Comparison of ENCODE assay signal across 8 mouse cellular contexts in genomic region chr9:107904726-107905125, GRCm38 (mm10). TPM values are rescaled to one million over a fixed set of nuclear protein-coding genes. Genes with fewer than 3 reads are reported as not detected.
DNase-seq lines count a peak whose midpoint lies in the region; ATAC-seq and TF ChIP-seq lines count a peak whose summit lies in the region.

No protein-coding gene starts in this region.

- intact Hi-C loops in heart, postnatal 14 days (cut with DNase I), result loop anchor here (1.0 to 10.0 kb wide), 4 partner anchors 58 to 390 kb away; partner anchors contain the start of genes Amigo3, Amt and Nicn1

- H3K79me2 ChIP-seq in MEL (ENCODE audit: control insufficient read depth, insufficient read depth, low read length, poor library complexity), result no peaks in the 10 kb centered on the region; the same call in 1 of the 2 replicates

- DNase-seq in MEL (ENCODE audit: low read depth, low spot score), result peak; percentile 92
- peak; percentile 87 to 94 for DNase-seq in heart, postnatal 14 days
- peak; percentile 71 for DNase-seq in layer of hippocampus, adult 9-11 months
- peak; percentile 92 for DNase-seq in lung, postnatal 0 days (ENCODE audit: low spot score)
- peak; percentile 91 for DNase-seq in ovary, postnatal 14 days (ENCODE audit: low spot score)
- DNase-seq in thymus, postnatal 10 days (ENCODE audit: low spot score in 2 of 2), result peak; percentile 71 to 87

- no peak for TF ChIP-seq EP300 in MEL (IDR thresholded peaks at IDR 0.05; ENCODE audit: low read depth in 1 of 2, low read length in 2 of 2)
- TF ChIP-seq EP300 in lung, postnatal 0 days (IDR thresholded peaks at IDR 0.05), result no peak

- 0 out of 2 replicates have a peak, but pooled peaks have one; percentile 18 for ATAC-seq in cerebellum, adult (ENCODE audit: insufficient number of reproducible peaks, low FRiP score, low TSS enrichment)
- 0 out of 2 replicates have a peak, but pooled peaks have one; percentile 35 for ATAC-seq in forebrain, embryonic 15.5 days (replicated peaks)
- peak; percentile 64 for ATAC-seq in lung, postnatal 0 days

- no peak overlapping the region for H3K9ac ChIP-seq in MEL (ENCODE audit: control insufficient read depth, low read depth, low read length, poor library complexity, severe bottlenecking)
- H3K9ac ChIP-seq in forebrain, embryonic 15.5 days (replicated peaks), result no peak overlapping the region
- H3K9ac ChIP-seq in lung, postnatal 0 days (replicated peaks; ENCODE audit: low read depth), result no peak overlapping the region

- no peak for TF ChIP-seq POLR2A in MEL (IDR thresholded peaks at IDR 0.05; ENCODE audit: control insufficient read depth in 1 of 2, insufficient read depth in 1 of 2, low read depth in 1 of 2, low read length in 2 of 2, poor library complexity in 1 of 2)

- no peak; the same call in none of the 2 replicates for TF ChIP-seq RAD21 in MEL (IDR thresholded peaks at IDR 0.05; ENCODE audit: low read depth, low read length)

- no peaks in the 10 kb centered on the region for H3K9me3 ChIP-seq in MEL (replicated peaks; ENCODE audit: insufficient read depth, low read length)
- no peaks in the 10 kb centered on the region for H3K9me3 ChIP-seq in forebrain, embryonic 15.5 days
- H3K9me3 ChIP-seq in lung, postnatal 0 days (ENCODE audit: low read length), result no peaks in the 10 kb centered on the region

- peaks cover 5 to 30% of the 10 kb centered on the region in 2 experiments for H3K4me1 ChIP-seq in MEL (ENCODE audit: control insufficient read depth in 1 of 2, insufficient read depth in 2 of 2, low read length in 2 of 2)
- peaks cover 21% of the 10 kb centered on the region for H3K4me1 ChIP-seq in forebrain, embryonic 15.5 days
- peaks cover 10% of the 10 kb centered on the region; the same call in 1 of the 2 replicates for H3K4me1 ChIP-seq in lung, postnatal 0 days (ENCODE audit: insufficient read depth, low read depth, low read length)

- peaks cover 0 to 20% of the 10 kb centered on the region in 2 experiments; a peak in 2 of 4 replicates for H3K36me3 ChIP-seq in MEL (ENCODE audit: control insufficient read depth in 1 of 2, insufficient read depth in 2 of 2, low read length in 2 of 2)
- H3K36me3 ChIP-seq in forebrain, embryonic 15.5 days, result peaks cover 12% of the 10 kb centered on the region; the same call in 1 of the 2 replicates
- H3K36me3 ChIP-seq in lung, postnatal 0 days (ENCODE audit: insufficient read depth, low read length), result no peaks in the 10 kb centered on the region

- H3K4me3 ChIP-seq in MEL (ENCODE audit: control insufficient read depth in 1 of 2, insufficient read depth in 1 of 2, low read depth in 2 of 2, low read length in 2 of 2), result no peak overlapping the region
- no peak overlapping the region for H3K4me3 ChIP-seq in forebrain, embryonic 15.5 days
- no peak overlapping the region for H3K4me3 ChIP-seq in lung, postnatal 0 days (ENCODE audit: low read depth, low read length)

- 5% methylated on average over 4 of the region's 4 CpGs for WGBS in forebrain, embryonic 15.5 days
- WGBS in lung, postnatal 0 days, result 2% methylated on average over 4 of the region's 4 CpGs

- peak; percentile 90 to 100 (median 96); a peak in 5 of 6 replicates for TF ChIP-seq CTCF in MEL (IDR thresholded peaks at IDR 0.05 in 2 of 3, conservative IDR thresholded peaks at IDR 0.05 in 1 of 3; ENCODE audit: control insufficient read depth in 1 of 3, insufficient read depth in 1 of 3, low read depth in 2 of 3, low read length in 3 of 3, poor library complexity in 1 of 3, severe bottlenecking in 1 of 3)
- TF ChIP-seq CTCF in lung, postnatal 0 days (IDR thresholded peaks at IDR 0.05), result peak; percentile 97

- H3K4me2 ChIP-seq in forebrain, embryonic 15.5 days (replicated peaks), result no peak overlapping the region
- no peak overlapping the region for H3K4me2 ChIP-seq in lung, postnatal 0 days (replicated peaks; ENCODE audit: low read depth, low read length)

- H3K27ac ChIP-seq in MEL (ENCODE audit: control insufficient read depth, low read depth, low read length), result no peak overlapping the region
- no peak overlapping the region for H3K27ac ChIP-seq in forebrain, embryonic 15.5 days (replicated peaks)
- H3K27ac ChIP-seq in lung, postnatal 0 days (ENCODE audit: low read length), result no peak overlapping the region

- H3K27me3 ChIP-seq in MEL (ENCODE audit: control insufficient read depth in 1 of 2, insufficient read depth in 2 of 2, low read length in 2 of 2), result no peaks in the 10 kb centered on the region
- H3K27me3 ChIP-seq in forebrain, embryonic 15.5 days, result no peaks in the 10 kb centered on the region
- H3K27me3 ChIP-seq in lung, postnatal 0 days (replicated peaks; ENCODE audit: insufficient read depth, low read length), result no peaks in the 10 kb centered on the region

TF ChIP-seq in MEL, 35 proteins besides CTCF, POLR2A, EP300 and RAD21 (continues in another document):
- TF ChIP-seq CHD1 (IDR thresholded peaks at IDR 0.05; ENCODE audit: low read depth, low read length) (no peak), ZKSCAN1 (IDR thresholded peaks at IDR 0.05; ENCODE audit: low read depth, low read length) (no peak), HCFC1 (IDR thresholded peaks at IDR 0.05; ENCODE audit: low read depth, low read length) (no peak), TCF12 (IDR thresholded peaks at IDR 0.05; ENCODE audit: low read depth, low read length) (no peak), POLR2AphosphoS5 (IDR thresholded peaks at IDR 0.05; ENCODE audit: borderline replicate concordance, low read depth, low read length) (no peak), TBP (IDR thresholded peaks at IDR 0.05; ENCODE audit: low read depth, low read length) (peak; percentile 55; the same call in 1 of the 2 replicates), NELFE (IDR thresholded peaks at IDR 0.05; ENCODE audit: low read depth, low read length) (no peak), ZC3H11A (IDR thresholded peaks at IDR 0.05; ENCODE audit: low read depth, low read length) (peak; percentile 93), POLR2AphosphoS2 (IDR thresholded peaks at IDR 0.05; ENCODE audit: low read length) (no peak), SMC3 (IDR thresholded peaks at IDR 0.05; ENCODE audit: low read depth, low read length) (peak; percentile 94), MAZ (IDR thresholded peaks at IDR 0.05; ENCODE audit: low read depth, low read length) (0 out of 2 replicates have a peak, but pooled peaks have one; percentile 44), SIN3A (IDR thresholded peaks at IDR 0.05; ENCODE audit: low read length) (peak; percentile 74), MXI1 (IDR thresholded peaks at IDR 0.05; ENCODE audit: low read depth, low read length) (peak; percentile 42; the same call in 1 of the 2 replicates), MYB (IDR thresholded peaks at IDR 0.05; ENCODE audit: low read depth, low read length) (no peak), GABPA (IDR thresholded peaks at IDR 0.05; ENCODE audit: low read depth, low read length) (no peak), NRF1 (IDR thresholded peaks at IDR 0.05; ENCODE audit: insufficient read depth, low read depth, low read length, poor library complexity, severe bottlenecking) (no peak), E2F4 (IDR thresholded peaks at IDR 0.05; ENCODE audit: borderline replicate concordance, low read depth, low read length) (no peak), ZMIZ1 (IDR thresholded peaks at IDR 0.05; ENCODE audit: low read depth, low read length) (no peak), KAT2A (conservative IDR thresholded peaks at IDR 0.05; ENCODE audit: low read depth, low read length) (no peak), JUND (IDR thresholded peaks at IDR 0.05; ENCODE audit: low read depth, low read length) (no peak), BHLHE40 (IDR thresholded peaks at IDR 0.05; ENCODE audit: borderline replicate concordance, low read depth, low read length) (no peak)

RNA-seq across cellular contexts. Expression of gene Mst1r, which starts 1.9 kb away (rescaled TPM):
- total RNA-seq in MEL (2012; rRNA removed), result 136 and 149 TPM in 2 replicates
- polyA plus RNA-seq in MEL (2012; ENCODE audit: insufficient read depth in 1 of 2, insufficient read length in 2 of 2, low read depth in 1 of 2, low replicate concordance in 2 of 2, missing spikeins in 1 of 2), result 100 to 1,000 TPM in 1 of 2 experiments, not detected in 1; 133 TPM
- 1.0 and 1.9 TPM in 2 replicates for polyA plus RNA-seq in forebrain, embryonic 15.5 days (2015; fragmentation: Nextera tagmentation; extraction: Ambion mirVana)
- 1 to 10 TPM; 2.8 to 3.0 TPM for total RNA-seq in heart, postnatal 14 days (2021)
- 3.1 and 3.5 TPM in 2 replicates for polyA plus RNA-seq in lung, postnatal 0 days (2015; fragmentation: Nextera tagmentation; extraction: Ambion mirVana)

RNA-seq across cellular contexts. Expression of gene Mon1a, which starts 16.8 kb away (rescaled TPM):
- total RNA-seq in MEL (2012; rRNA removed), result 10.1 and 11.5 TPM in 2 replicates
- 10 to 100 TPM in 1 of 2 experiments, not detected in 1; 13.5 TPM for polyA plus RNA-seq in MEL (2012; ENCODE audit: insufficient read depth in 1 of 2, insufficient read length in 2 of 2, low read depth in 1 of 2, low replicate concordance in 2 of 2, missing spikeins in 1 of 2)
- 24.0 and 24.5 TPM in 2 replicates for polyA plus RNA-seq in forebrain, embryonic 15.5 days (2015; fragmentation: Nextera tagmentation; extraction: Ambion mirVana)
- total RNA-seq in heart, postnatal 14 days (2021), result 10 to 100 TPM; 10.1 to 10.8 TPM
- 12.3 and 12.8 TPM in 2 replicates for polyA plus RNA-seq in lung, postnatal 0 days (2015; fragmentation: Nextera tagmentation; extraction: Ambion mirVana)

RNA-seq across cellular contexts. Expression of gene Actl11, which starts 23.5 kb away (rescaled TPM):
- total RNA-seq in MEL (2012; rRNA removed), result not detected in 2 replicates
- polyA plus RNA-seq in MEL (2012; ENCODE audit: insufficient read depth in 1 of 2, insufficient read length in 2 of 2, low read depth in 1 of 2, low replicate concordance in 2 of 2, missing spikeins in 1 of 2), result not detected
- polyA plus RNA-seq in forebrain, embryonic 15.5 days (2015; fragmentation: Nextera tagmentation; extraction: Ambion mirVana), result not detected in 2 replicates
- not detected for total RNA-seq in heart, postnatal 14 days (2021)
- polyA plus RNA-seq in lung, postnatal 0 days (2015; fragmentation: Nextera tagmentation; extraction: Ambion mirVana), result not detected in 2 replicates

RNA-seq across cellular contexts. Expression of gene Camkv, which starts 30.7 kb away (rescaled TPM):
- total RNA-seq in MEL (2012; rRNA removed), result 0.08 and 0.39 TPM in 2 replicates
- polyA plus RNA-seq in MEL (2012; ENCODE audit: insufficient read depth in 1 of 2, insufficient read length in 2 of 2, low read depth in 1 of 2, low replicate concordance in 2 of 2, missing spikeins in 1 of 2), result under 1 TPM in 1 of 2 experiments, not detected in 1; 0.14 TPM
- polyA plus RNA-seq in forebrain, embryonic 15.5 days (2015; fragmentation: Nextera tagmentation; extraction: Ambion mirVana), result 79.1 and 83.4 TPM in 2 replicates
- total RNA-seq in heart, postnatal 14 days (2021), result under 1 TPM in 1 of 2 experiments, not detected in 1; 0.27 TPM
- polyA plus RNA-seq in lung, postnatal 0 days (2015; fragmentation: Nextera tagmentation; extraction: Ambion mirVana), result 0.12 and 0.35 TPM in 2 replicates

RNA-seq across cellular contexts. Expression of gene Rbm6, which starts 31.7 kb away (rescaled TPM):
- total RNA-seq in MEL (2012; rRNA removed), result 54.2 and 55.8 TPM in 2 replicates
- polyA plus RNA-seq in MEL (2012; ENCODE audit: insufficient read depth in 1 of 2, insufficient read length in 2 of 2, low read depth in 1 of 2, low replicate concordance in 2 of 2, missing spikeins in 1 of 2), result 100 to 1,000 TPM in 1 of 2 experiments, 10 to 100 TPM in 1; 55.7 to 521 TPM
- polyA plus RNA-seq in forebrain, embryonic 15.5 days (2015; fragmentation: Nextera tagmentation; extraction: Ambion mirVana), result 115 and 125 TPM in 2 replicates
- 10 to 100 TPM; 33.1 to 35.1 TPM for total RNA-seq in heart, postnatal 14 days (2021)
- polyA plus RNA-seq in lung, postnatal 0 days (2015; fragmentation: Nextera tagmentation; extraction: Ambion mirVana), result 35.6 and 40.9 TPM in 2 replicates
